Mouse (Mus musculus) hindbrain, embryonic 15.5 days (tissue): Measurements from ENCODE around the gene Galnt10. TPM values are rescaled to one million over a fixed set of nuclear protein-coding genes. Genes with fewer than 3 reads are reported as not detected.

ENCODE experiments used
- ATAC-seq: fragments of 200-750 bp; cut with Nextera tagmentation; 2 replicates; pipeline ENCODE4 v1.8.0; 2017; ENCODE audit warnings: low read depth, moderate number of reproducible peaks, moderate TSS enrichment; ENCODE audit not compliant: low FRiP score
- H3K27ac ChIP-seq: fragments of 300-500 bp; sonication (generic); replicated peaks from 2 replicates; pipeline ENCODE4 v1.5.1; 2015; ENCODE audit warnings: mild to moderate bottlenecking, inconsistent platforms
- H3K27me3 ChIP-seq: fragments of 300-500 bp; sonication (generic); 2 replicates; pipeline ENCODE4 v1.6.1; 2015; ENCODE audit warnings: control low read depth, inconsistent platforms
- H3K36me3 ChIP-seq: fragments of 300-500 bp; sonication (generic); 2 replicates; pipeline ENCODE4 v1.6.1; 2015; ENCODE audit warnings: control low read depth, inconsistent platforms
- H3K4me1 ChIP-seq: fragments of 300-500 bp; sonication (generic); replicated peaks from 2 replicates; pipeline ENCODE4 v1.6.1; 2015; ENCODE audit warnings: control low read depth, inconsistent platforms
- H3K4me2 ChIP-seq: fragments of 300-500 bp; sonication (generic); 2 replicates; pipeline ENCODE4 v1.6.1; 2015; ENCODE audit warnings: moderate library complexity, mild to moderate bottlenecking, inconsistent platforms
- H3K4me3 ChIP-seq: fragments of 300-500 bp; sonication (generic); 2 replicates; pipeline ENCODE4 v1.5.1; 2015; ENCODE audit warnings: mild to moderate bottlenecking, inconsistent platforms
- H3K9ac ChIP-seq: fragments of 300-500 bp; sonication (generic); 2 replicates; pipeline ENCODE4 v1.6.1; 2015; ENCODE audit warnings: inconsistent platforms
- H3K9me3 ChIP-seq: fragments of 300-500 bp; sonication (generic); 2 replicates; pipeline ENCODE4 v1.6.1; 2016; ENCODE audit warnings: control low read depth, inconsistent platforms
- WGBS: fragments of 180-500 bp; shearing (Covaris S2); methylation state at CpG from one replicate; pipeline ENCODE4 v1.1.7; 2015; 5-methylcytosine and 5-hydroxymethylcytosine counted together
- polyA plus RNA-seq: library from polyadenylated mRNA; unstranded; fragments of >200 nt; fragmentation: Nextera tagmentation; extraction: Ambion mirVana; gene quantifications from 2 replicates; pipeline ENCODE4 v1.2.1, GENCODE M21; 2015

Gene Galnt10
- polyA plus RNA-seq, 1 experiment from 2014 or later = 14.6 TPM

DNA sequence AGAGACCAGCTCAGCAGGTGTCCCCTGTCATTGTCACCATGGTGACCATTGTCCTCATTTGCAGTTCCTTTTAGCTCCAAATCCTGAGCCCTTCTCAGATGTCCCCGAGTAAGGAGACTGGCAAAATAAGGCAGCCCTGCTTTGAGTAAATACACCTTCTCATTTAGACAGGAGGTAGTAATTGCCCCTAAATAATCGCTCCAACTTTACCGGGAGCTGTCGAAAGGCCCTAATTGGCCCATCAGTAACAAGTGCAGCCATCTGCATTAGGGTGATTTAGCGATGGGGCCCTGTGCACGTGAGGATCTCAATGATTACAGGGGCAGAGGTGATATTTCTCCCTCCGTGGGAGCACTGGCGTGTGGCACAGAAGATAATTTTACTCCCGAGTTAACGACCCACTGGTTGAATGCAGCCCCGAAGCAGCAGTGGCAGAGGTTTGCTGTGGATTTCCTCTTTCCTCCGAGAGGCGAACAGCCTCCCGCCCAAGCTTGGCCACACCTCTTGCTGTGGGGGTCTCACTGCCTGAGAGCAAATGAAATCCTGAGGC lies 115.3 kb downstream of the Galnt10 start:
- no peaks in the 10 kb centered on the region for H3K27me3 ChIP-seq
- H3K27ac ChIP-seq = 0 out of 2 replicates have a peak overlapping the region, but pooled peaks have one; percentile 25
- WGBS = 20% methylated on average over 14 of the region's 14 CpGs
- peaks cover 10% of the 10 kb centered on the region for H3K4me1 ChIP-seq
- H3K9me3 ChIP-seq = no peaks in the 10 kb centered on the region
- H3K9ac ChIP-seq = no peak overlapping the region
- ATAC-seq = peak; percentile 48; the same call in 1 of the 2 replicates
- no peaks in the 10 kb centered on the region for H3K36me3 ChIP-seq
- H3K4me2 ChIP-seq = no peak overlapping the region
- no peak overlapping the region for H3K4me3 ChIP-seq

DNA sequence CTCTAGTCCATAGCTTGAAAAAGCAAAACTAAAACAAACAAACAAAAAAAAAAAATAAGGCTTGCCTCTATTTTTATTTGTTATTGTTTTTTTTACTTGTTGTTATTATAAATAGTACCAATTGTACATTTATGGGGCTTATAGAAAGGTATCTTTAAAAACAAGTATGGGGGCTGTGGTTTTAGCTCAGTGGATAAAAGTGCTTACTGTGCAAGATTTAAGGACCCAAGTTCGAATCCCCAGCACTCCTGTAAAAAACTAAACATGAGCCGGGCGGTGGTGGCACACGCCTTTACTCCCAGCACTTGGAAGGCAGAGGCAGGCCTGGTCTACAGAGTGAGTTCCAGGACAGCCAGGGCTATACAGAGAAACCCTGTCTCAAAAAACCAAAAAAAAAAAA lies 116.1 kb downstream of the Galnt10 start:
- WGBS = 95% methylated on average over 4 of the region's 4 CpGs

DNA sequence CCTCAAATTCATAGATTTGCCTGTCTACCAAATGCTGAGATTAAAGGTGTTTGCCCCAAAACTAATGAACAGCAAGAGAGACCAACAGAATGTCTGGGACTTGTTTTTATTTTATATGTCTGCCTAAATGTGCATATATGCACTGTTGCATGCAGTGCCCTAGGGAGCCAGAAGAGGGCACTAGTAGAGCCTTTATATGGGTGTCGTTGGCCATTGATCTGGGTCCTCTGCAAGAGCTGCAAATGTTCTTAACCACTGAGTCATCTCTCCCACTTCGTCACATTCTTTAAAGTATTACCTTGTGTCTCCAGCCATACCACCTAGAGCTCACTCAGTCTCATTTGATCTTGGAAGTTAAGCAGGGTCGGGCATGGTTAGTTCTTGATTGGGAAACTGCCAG lies 118.9 kb downstream of the Galnt10 start:
- no peak overlapping the region for H3K4me2 ChIP-seq
- H3K4me3 ChIP-seq = no peak overlapping the region
- no peak for ATAC-seq
- no peak overlapping the region for H3K9ac ChIP-seq
- peaks cover 10% of the 10 kb centered on the region for H3K4me1 ChIP-seq
- H3K27me3 ChIP-seq = no peaks in the 10 kb centered on the region
- no peaks in the 10 kb centered on the region for H3K9me3 ChIP-seq
- H3K27ac ChIP-seq = no peak overlapping the region
- 91% methylated on average over 3 of the region's 3 CpGs for WGBS
- no peaks in the 10 kb centered on the region for H3K36me3 ChIP-seq

More for the DNA sequence above, 116.1 kb downstream of the Galnt10 start:
- no peaks in the 10 kb centered on the region for H3K36me3 ChIP-seq
- no peak overlapping the region for H3K4me3 ChIP-seq
- H3K27ac ChIP-seq = no peak overlapping the region
- H3K27me3 ChIP-seq = no peaks in the 10 kb centered on the region
- H3K4me1 ChIP-seq = peaks cover 10% of the 10 kb centered on the region
- H3K4me2 ChIP-seq = no peak overlapping the region
- no peak for ATAC-seq
- H3K9me3 ChIP-seq = no peaks in the 10 kb centered on the region
- H3K9ac ChIP-seq = no peak overlapping the region

DNA sequence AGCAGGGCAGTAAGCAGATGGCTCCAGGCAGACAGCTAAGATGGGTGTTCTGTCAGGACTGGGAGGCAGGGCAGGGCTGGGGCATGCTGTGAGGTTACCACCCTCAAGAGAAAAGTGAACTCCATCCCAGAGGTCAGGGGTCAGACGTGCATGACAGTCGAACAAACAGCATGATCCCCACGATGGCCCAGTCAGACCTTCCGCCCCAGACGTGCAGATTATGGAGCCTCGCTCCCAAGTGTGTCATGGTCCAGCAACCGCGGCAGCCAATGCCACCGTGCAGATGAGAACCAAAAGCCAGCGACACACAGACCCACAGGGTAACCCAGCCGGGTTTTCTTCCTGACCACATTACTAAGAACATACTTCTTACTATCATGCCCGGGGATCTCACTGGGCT lies 121.4 kb downstream of the Galnt10 start:
- Histone ChIP-seq H3K27me3 (no peaks in the 10 kb centered on the region), H3K27ac (no peak overlapping the region), H3K9ac (no peak overlapping the region), H3K36me3 (no peaks in the 10 kb centered on the region), H3K4me3 (no peak overlapping the region), H3K9me3 (no peaks in the 10 kb centered on the region), H3K4me2 (no peak overlapping the region), H3K4me1 (no peaks in the 10 kb centered on the region)
- no peak for ATAC-seq
- 23% methylated on average over 12 of the region's 12 CpGs for WGBS

DNA sequence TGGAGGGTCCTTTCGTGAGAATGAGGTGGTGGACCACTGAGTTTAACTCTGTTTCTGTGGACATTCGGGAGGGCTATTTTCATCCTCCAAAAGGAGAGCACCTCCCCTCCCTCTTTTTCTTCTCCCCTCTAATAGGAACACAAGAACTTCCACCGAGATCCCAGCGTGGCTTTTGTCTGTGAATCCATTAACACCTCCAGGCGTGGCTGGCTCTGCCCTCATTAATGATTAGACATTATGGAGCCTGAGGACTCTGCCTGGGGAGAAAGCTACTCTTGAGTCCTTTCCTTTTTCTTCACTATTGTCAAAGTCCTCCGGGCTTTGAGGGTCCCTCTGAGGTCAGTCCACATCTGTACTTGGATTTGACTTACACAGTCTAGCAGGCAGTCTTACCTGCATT lies 121.9 kb downstream of the Galnt10 start:
- H3K27me3 ChIP-seq = no peaks in the 10 kb centered on the region
- H3K4me1 ChIP-seq = no peaks in the 10 kb centered on the region
- 31% methylated on average over 6 of the region's 6 CpGs for whole genome bisulfite sequencing
- H3K9me3 ChIP-seq = no peaks in the 10 kb centered on the region
- H3K4me3 ChIP-seq = no peak overlapping the region
- ATAC-seq = no peak
- H3K27ac ChIP-seq = no peak overlapping the region
- H3K9ac ChIP-seq = no peak overlapping the region
- no peak overlapping the region for H3K4me2 ChIP-seq
- no peaks in the 10 kb centered on the region for H3K36me3 ChIP-seq

DNA sequence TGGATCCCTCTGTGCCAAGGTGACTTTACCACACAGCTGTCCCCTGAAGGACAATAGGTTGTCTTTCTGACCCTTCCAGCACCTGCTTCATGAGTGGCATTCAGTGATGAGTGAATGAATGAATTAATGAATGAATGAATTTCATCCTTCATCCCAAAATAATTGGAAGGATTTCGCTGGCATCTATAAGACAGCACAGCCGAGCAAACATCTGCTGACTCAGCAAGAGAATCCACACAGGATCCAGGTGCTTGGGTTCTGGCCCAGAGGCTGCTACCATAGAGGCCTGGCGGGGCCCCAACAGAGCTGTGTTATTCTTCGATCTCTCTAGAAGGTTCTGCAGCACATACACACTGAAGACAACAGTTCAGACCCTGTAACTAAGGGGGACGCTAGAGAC lies 125.5 kb downstream of the Galnt10 start:
- no peak for ATAC-seq
- Histone ChIP-seq H3K36me3 (no peaks in the 10 kb centered on the region), H3K9me3 (no peaks in the 10 kb centered on the region), H3K27me3 (no peaks in the 10 kb centered on the region), H3K4me1 (peaks cover 19% of the 10 kb centered on the region), H3K9ac (no peak overlapping the region), H3K27ac (no peak overlapping the region), H3K4me3 (no peak overlapping the region), H3K4me2 (no peak overlapping the region)
- 82% methylated on average over 5 of the region's 5 CpGs for WGBS

DNA sequence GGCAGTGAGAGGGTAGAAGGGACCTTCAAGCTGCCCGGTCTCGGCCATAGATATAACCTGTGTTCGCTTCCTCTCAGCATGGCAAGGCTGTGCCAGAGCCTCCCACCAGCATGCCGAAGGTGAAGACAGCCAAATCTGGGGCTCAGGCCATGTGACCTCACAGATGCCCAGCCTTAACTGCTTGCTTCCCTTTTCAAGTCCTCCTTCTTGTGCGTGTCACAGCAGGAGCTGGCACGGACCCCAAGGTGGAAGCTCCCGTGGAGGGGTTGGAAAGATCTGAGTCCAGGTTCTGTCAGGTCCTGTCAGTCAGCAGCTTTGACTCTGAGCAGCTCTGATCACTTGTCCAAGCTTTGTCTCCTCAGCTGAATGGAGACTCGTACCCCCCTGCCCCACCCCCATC lies 126.4 kb downstream of the Galnt10 start:
- WGBS = 84% methylated on average over 8 of the region's 8 CpGs
- H3K27ac ChIP-seq = no peak overlapping the region
- ATAC-seq = no peak
- no peaks in the 10 kb centered on the region for H3K27me3 ChIP-seq
- no peak overlapping the region for H3K4me2 ChIP-seq
- H3K9me3 ChIP-seq = no peaks in the 10 kb centered on the region
- H3K36me3 ChIP-seq = no peaks in the 10 kb centered on the region
- no peak overlapping the region for H3K4me3 ChIP-seq
- H3K4me1 ChIP-seq = peaks cover 26% of the 10 kb centered on the region
- no peak overlapping the region for H3K9ac ChIP-seq

DNA sequence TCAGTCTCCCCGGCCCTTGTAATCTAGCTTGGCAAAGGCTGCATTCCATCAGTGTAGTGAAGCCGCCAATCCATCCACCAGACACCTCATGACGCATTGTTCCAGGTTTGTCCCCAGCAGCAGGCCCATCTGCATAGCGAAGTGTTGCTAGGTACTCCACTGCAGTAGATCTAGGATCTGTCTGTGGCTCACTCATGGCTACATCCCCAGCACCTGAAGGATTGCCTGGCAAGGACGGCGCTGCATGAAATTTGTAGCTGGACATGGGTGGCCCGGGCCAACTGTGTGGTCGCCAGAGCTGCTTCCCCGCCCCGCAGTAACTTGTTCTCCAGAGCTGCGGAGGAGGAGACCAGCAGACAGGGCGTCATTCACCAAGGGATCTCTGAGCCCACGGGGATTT lies 128.2 kb downstream of the Galnt10 start:
- no peak overlapping the region for H3K4me2 ChIP-seq
- WGBS = 19% methylated on average over 13 of the region's 13 CpGs
- no peak overlapping the region for H3K4me3 ChIP-seq
- no peak overlapping the region for H3K9ac ChIP-seq
- H3K36me3 ChIP-seq = no peaks in the 10 kb centered on the region
- H3K4me1 ChIP-seq = peaks cover 26% of the 10 kb centered on the region
- H3K27ac ChIP-seq = peak overlapping the region; percentile 32; the same call in 1 of the 2 replicates
- H3K9me3 ChIP-seq = no peaks in the 10 kb centered on the region
- H3K27me3 ChIP-seq = no peaks in the 10 kb centered on the region
- ATAC-seq = no peak

DNA sequence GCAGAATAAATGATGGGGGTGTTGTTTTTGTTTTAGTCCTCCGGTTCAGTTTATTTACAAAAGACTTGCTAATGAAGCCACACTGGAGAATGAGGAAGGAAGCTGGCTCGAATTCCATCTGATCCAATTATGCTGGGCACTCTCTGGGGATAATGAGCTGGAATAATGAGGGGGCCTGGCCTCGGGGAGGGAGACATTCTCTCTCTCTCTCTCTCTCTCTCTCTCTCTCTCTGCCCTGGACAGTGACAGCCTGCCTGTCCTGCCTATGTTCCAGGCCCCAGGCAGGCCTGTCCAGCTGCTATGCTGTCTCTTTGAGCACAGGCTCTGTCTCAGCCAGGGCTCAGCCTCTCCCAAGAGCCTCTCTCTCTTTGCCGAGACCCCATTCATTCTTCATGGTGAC lies 128.7 kb downstream of the Galnt10 start:
- ATAC-seq = peak; percentile 72
- H3K4me1 ChIP-seq = peaks cover 26% of the 10 kb centered on the region
- no peaks in the 10 kb centered on the region for H3K27me3 ChIP-seq
- no peaks in the 10 kb centered on the region for H3K36me3 ChIP-seq
- no peak overlapping the region for H3K4me3 ChIP-seq
- H3K9ac ChIP-seq = no peak overlapping the region
- H3K4me2 ChIP-seq = no peak overlapping the region
- 2% methylated on average over 4 of the region's 4 CpGs for WGBS
- H3K27ac ChIP-seq = peak overlapping the region; percentile 32
- no peaks in the 10 kb centered on the region for H3K9me3 ChIP-seq

DNA sequence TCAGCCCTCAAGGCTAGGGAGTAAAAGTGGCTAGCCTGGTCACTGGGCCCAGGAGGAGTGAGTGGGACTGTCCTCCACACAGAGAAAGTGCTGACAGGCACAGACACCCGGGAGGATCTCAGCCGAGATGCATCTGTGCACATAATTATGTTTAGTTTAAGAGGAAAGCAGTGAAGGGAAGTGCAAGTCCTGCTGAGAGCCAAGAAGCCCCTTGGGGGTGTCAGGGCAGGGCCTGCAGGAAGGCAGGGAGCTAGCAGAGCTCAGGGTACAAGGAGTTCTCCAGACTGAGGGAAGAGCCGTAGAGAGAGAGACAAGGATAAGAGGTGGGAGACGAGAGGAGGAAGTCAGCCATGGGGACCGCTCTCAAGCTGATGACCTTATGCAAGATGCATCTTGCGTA lies 130.6 kb downstream of the Galnt10 start:
- Histone ChIP-seq H3K4me1 (peaks cover 26% of the 10 kb centered on the region), H3K27ac (no peak overlapping the region)
- WGBS = 66% methylated on average over 6 of the region's 6 CpGs

DNA sequence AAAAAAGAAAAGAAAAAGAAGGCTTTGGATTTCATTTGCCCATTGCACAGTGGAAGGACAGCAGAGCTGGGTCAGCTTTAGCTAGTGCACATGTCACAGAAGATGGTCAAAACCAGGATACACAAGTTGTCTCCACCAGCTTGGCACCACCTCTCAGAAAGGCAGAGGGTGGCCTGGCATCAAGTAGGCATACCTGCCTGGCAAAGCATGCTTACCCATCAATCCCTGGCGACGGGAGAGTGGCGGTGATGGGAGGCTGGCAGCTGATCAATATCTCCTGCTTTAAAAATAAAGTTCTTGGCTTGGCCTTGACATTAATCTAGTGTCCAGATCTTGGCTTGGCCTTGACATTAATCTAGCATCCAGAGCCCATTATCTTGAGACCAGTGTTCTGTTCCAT lies 131.3 kb downstream of the Galnt10 start:
- Histone ChIP-seq H3K9ac (no peak overlapping the region), H3K9me3 (no peaks in the 10 kb centered on the region), H3K4me3 (no peak overlapping the region), H3K36me3 (no peaks in the 10 kb centered on the region), H3K27ac (no peak overlapping the region), H3K4me2 (no peak overlapping the region), H3K4me1 (peaks cover 26% of the 10 kb centered on the region), H3K27me3 (no peaks in the 10 kb centered on the region)
- ATAC-seq = no peak
- WGBS = 82% methylated on average over 3 of the region's 3 CpGs

More for the DNA sequence above, 130.6 kb downstream of the Galnt10 start:
- Histone ChIP-seq H3K27me3 (no peaks in the 10 kb centered on the region), H3K9ac (no peak overlapping the region), H3K9me3 (no peaks in the 10 kb centered on the region), H3K4me2 (no peak overlapping the region), H3K36me3 (no peaks in the 10 kb centered on the region), H3K4me3 (no peak overlapping the region)
- ATAC-seq = no peak

DNA sequence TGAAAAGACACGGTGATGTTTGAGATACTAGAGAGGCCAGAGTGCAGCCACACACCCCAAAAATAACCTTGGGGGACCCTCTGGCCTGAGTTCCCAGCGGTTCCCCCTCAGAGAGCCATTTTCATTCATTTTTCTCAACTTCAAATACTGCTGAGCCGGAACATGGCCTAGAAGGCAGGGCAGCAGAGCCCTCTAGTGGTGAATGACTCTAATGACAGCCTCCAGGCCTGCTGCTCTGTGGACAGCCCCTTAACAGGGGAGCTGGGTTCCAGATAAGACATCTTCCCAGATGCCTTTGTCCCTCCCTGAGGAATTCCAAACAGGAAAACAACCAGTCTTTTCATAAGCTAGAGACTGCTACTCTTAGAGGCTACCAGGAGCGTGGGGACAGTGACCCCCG lies 133.1 kb downstream of the Galnt10 start:
- ATAC-seq = 0 out of 2 replicates have a peak, but pooled peaks have one; percentile 62

DNA sequence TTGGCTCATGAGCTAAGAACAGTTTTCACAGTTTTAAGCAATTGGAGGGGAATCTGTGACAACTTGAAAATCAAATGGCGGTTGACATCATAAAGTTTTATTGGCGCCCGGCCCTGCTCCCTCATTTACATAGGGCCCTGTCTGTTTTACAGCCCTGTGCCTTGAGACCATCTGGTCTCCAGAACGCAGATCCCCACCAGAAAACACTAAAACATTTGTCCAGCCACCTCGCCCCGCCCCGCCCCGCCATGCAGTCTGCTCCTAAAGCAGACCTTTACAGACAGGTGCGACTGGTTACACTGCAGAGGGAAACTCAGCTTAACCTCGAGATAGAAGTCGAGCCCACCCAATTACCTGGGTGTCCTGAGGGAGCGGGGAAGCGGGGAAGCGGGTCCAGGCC lies 134.6 kb downstream of the Galnt10 start:
- no peak overlapping the region for H3K4me2 ChIP-seq
- ATAC-seq = no peak

More for the DNA sequence above, 133.1 kb downstream of the Galnt10 start:
- Histone ChIP-seq H3K9me3 (no peaks in the 10 kb centered on the region), H3K4me2 (no peak overlapping the region), H3K9ac (no peak overlapping the region), H3K4me3 (no peak overlapping the region), H3K27me3 (no peaks in the 10 kb centered on the region), H3K36me3 (no peaks in the 10 kb centered on the region), H3K27ac (no peak overlapping the region), H3K4me1 (peaks cover 20% of the 10 kb centered on the region)
- WGBS = 27% methylated on average over 5 of the region's 5 CpGs

More for the DNA sequence above, 134.6 kb downstream of the Galnt10 start:
- Histone ChIP-seq H3K4me1 (peaks cover 7% of the 10 kb centered on the region), H3K4me3 (no peak overlapping the region), H3K9me3 (no peaks in the 10 kb centered on the region), H3K9ac (no peak overlapping the region), H3K27me3 (no peaks in the 10 kb centered on the region), H3K36me3 (no peaks in the 10 kb centered on the region), H3K27ac (no peak overlapping the region)
- WGBS = 91% methylated on average over 14 of the region's 14 CpGs
